Mouse (Mus musculus) MEL (cell line): ENCODE results near the gene Chrm4.

Source experiments
- CHD2 ChIP-seq: IDR thresholded peaks from 2 replicates; pipeline ENCODE4 v1.6.1; 2011; ENCODE audit warnings: low read length, improper control_type of control experiment
- CTCF ChIP-seq, 3 experiments: IDR thresholded peaks in 2 of 3; conservative IDR thresholded peaks in 1 of 3; 2 replicates each; pipeline ENCODE4 v1.5.1; 2011 to 2012; ENCODE audit warnings: low read length in 3 of 3, low read depth in 2 of 3, mild to moderate bottlenecking in 2 of 3, improper control_type of control experiment in 1 of 3, inconsistent platforms in 1 of 3, mixed read lengths in 1 of 3, moderate library complexity in 1 of 3; ENCODE audit not compliant: control insufficient read depth in 1 of 3, insufficient read depth in 1 of 3, poor library complexity in 1 of 3, severe bottlenecking in 1 of 3
- EP300 ChIP-seq, 2 experiments: IDR thresholded peaks; 2 replicates each; pipeline ENCODE4 v1.6.1; 2011; ENCODE audit warnings: improper control_type of control experiment in 2 of 2, low read length in 2 of 2, low read depth in 1 of 2, mild to moderate bottlenecking in 1 of 2
- JUND ChIP-seq: IDR thresholded peaks from 2 replicates; pipeline ENCODE4 v1.6.1; 2011; ENCODE audit warnings: low read depth, mild to moderate bottlenecking, improper control_type of control experiment, low read length
- MAX ChIP-seq: IDR thresholded peaks from 2 replicates; pipeline ENCODE4 v1.6.1; 2011; ENCODE audit warnings: low read length, improper control_type of control experiment
- POLR2A ChIP-seq, 2 experiments: IDR thresholded peaks; 2 replicates each; pipeline ENCODE4 v1.6.1; 2011 to 2012; ENCODE audit warnings: low read length in 2 of 2, mild to moderate bottlenecking in 2 of 2, control low read depth in 1 of 2, improper control_type of control experiment in 1 of 2, low read depth in 1 of 2, moderate library complexity in 1 of 2; ENCODE audit not compliant: control insufficient read depth in 1 of 2, insufficient read depth in 1 of 2, poor library complexity in 1 of 2
- POLR2AphosphoS5 ChIP-seq: IDR thresholded peaks from 2 replicates; pipeline ENCODE4 v1.6.1; 2012; ENCODE audit warnings: low read depth, borderline replicate concordance, mild to moderate bottlenecking, inconsistent platforms, low read length, moderate library complexity, mixed read lengths
- RCOR1 ChIP-seq: IDR thresholded peaks from 2 replicates; pipeline ENCODE4 v1.6.1; 2012; ENCODE audit warnings: low read depth, mild to moderate bottlenecking, inconsistent platforms, low read length, improper control_type of control experiment
- TBP ChIP-seq: IDR thresholded peaks from 2 replicates; pipeline ENCODE4 v1.8.0; 2011; ENCODE audit warnings: low read depth, low read length, improper control_type of control experiment
- TCF12 ChIP-seq: IDR thresholded peaks from 2 replicates; pipeline ENCODE4 v1.6.1; 2014; ENCODE audit warnings: low read depth, mild to moderate bottlenecking, inconsistent platforms, low read length, improper control_type of control experiment, moderate library complexity
- UBTF ChIP-seq: IDR thresholded peaks from 2 replicates; pipeline ENCODE4 v1.6.1; 2012; ENCODE audit warnings: low read depth, mild to moderate bottlenecking, inconsistent platforms, low read length, improper control_type of control experiment, moderate library complexity, borderline replicate concordance; ENCODE audit not compliant: insufficient read depth
- USF1 ChIP-seq: IDR thresholded peaks from 2 replicates; pipeline ENCODE4 v1.6.1; 2014; ENCODE audit warnings: low read depth, mild to moderate bottlenecking, inconsistent platforms, low read length, improper control_type of control experiment, moderate library complexity
- ZMIZ1 ChIP-seq: IDR thresholded peaks from 2 replicates; pipeline ENCODE4 v1.6.1; 2012; ENCODE audit warnings: low read depth, mild to moderate bottlenecking, inconsistent platforms, low read length, improper control_type of control experiment, moderate library complexity

DNA sequence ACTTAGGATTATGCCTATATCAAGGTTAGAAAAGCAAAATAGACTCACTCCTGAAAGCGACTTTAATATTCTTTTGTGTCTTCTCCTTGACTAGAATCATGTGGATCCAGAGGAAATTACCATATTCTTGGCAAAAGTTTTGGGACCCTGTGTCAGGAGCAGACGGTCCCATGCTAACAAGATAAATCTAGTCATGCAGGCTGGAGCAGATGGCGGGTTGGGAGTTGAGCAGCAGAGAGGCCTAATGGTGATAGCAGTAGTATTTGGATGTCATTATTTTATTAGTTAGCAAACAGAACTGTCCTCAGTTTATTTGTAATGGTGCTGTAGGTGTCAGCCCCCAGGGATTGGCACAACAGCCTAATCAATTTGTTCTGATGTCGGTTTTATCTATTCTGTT lies 43.1 kb upstream of the Chrm4 start:
- TF ChIP-seq MAX (no peak), TCF12 (no peak), CTCF (IDR thresholded peaks at IDR 0.05 in 2 of 3, conservative IDR thresholded peaks at IDR 0.05 in 1 of 3; ENCODE audit: control insufficient read depth in 1 of 3, insufficient read depth in 1 of 3, low read depth in 2 of 3, low read length in 3 of 3, poor library complexity in 1 of 3, severe bottlenecking in 1 of 3) (no peak), EP300 (IDR thresholded peaks at IDR 0.05; ENCODE audit: low read depth in 1 of 2, low read length in 2 of 2) (no peak), POLR2A (IDR thresholded peaks at IDR 0.05; ENCODE audit: control insufficient read depth in 1 of 2, insufficient read depth in 1 of 2, low read depth in 1 of 2, low read length in 2 of 2, poor library complexity in 1 of 2) (no peak), UBTF (no peak), POLR2AphosphoS5 (no peak), CHD2 (no peak), USF1 (no peak), TBP (no peak), JUND (no peak), ZMIZ1 (no peak), RCOR1 (no peak)
